Mouse (Mus musculus): ENCODE data around the gene Nucks1.
"Not testable (repeated sequence)": the region's sequence is repeated elsewhere in the genome, so short reads cannot be mapped to it uniquely, and the experiment has no call there.

Nucks1 gene

GRCm38 (mm10) chr1:131910001-131910648 is at the start of gene Nucks1:
Gene Nucks1 (plus strand): TSS chr1:131910534.
- peak; percentile 99 for DNase-seq (ENCODE audit: low read depth, low spot score)

GRCm38 (mm10) chr1:131861811-131862210 is 48.5 kb upstream of the Nucks1 start:
- no peak for DNase-seq (ENCODE audit: low read depth, low spot score)

- no peak for DNase-seq (ENCODE audit: low read depth, low spot score)
Measured at GRCm38 (mm10) chr1:131865596-131865995, 44.7 kb upstream of the Nucks1 start.

GRCm38 (mm10) chr1:131866304-131866999 is 43.9 kb upstream of the Nucks1 start:
- DNase-seq (ENCODE audit: low read depth, low spot score) = no peak

GRCm38 (mm10) chr1:131867093-131867945 is 43.0 kb upstream of the Nucks1 start, which contains the start of gene Rab29:
Gene Rab29 (plus strand): TSS chr1:131867224.
- peak; percentile 82 for DNase-seq (ENCODE audit: low read depth, low spot score)

- DNase-seq (ENCODE audit: low read depth, low spot score) = no peak
Measured at GRCm38 (mm10) chr1:131867946-131868290, 42.4 kb upstream of the Nucks1 start.

GRCm38 (mm10) chr1:131869561-131869960 is 40.8 kb upstream of the Nucks1 start:
- DNase-seq (ENCODE audit: low read depth, low spot score) = no peak

GRCm38 (mm10) chr1:131872856-131873255 is 37.5 kb upstream of the Nucks1 start:
- DNase-seq (ENCODE audit: low read depth, low spot score) = no peak

- no peak for DNase-seq (ENCODE audit: low read depth, low spot score)
Measured at GRCm38 (mm10) chr1:131879816-131880215, 30.5 kb upstream of the Nucks1 start.

GRCm38 (mm10) chr1:131882787-131883186 is 27.5 kb upstream of the Nucks1 start:
- DNase-seq (ENCODE audit: low read depth, low spot score) = no peak

- DNase-seq (ENCODE audit: low read depth, low spot score) = no peak
Measured at GRCm38 (mm10) chr1:131886173-131886572, 24.2 kb upstream of the Nucks1 start.

- no peak for DNase-seq (ENCODE audit: low read depth, low spot score)
Measured at GRCm38 (mm10) chr1:131886641-131887040, 23.7 kb upstream of the Nucks1 start.

- DNase-seq (ENCODE audit: low read depth, low spot score) = peak; percentile 78
Measured at GRCm38 (mm10) chr1:131890043-131890658, 20.2 kb upstream of the Nucks1 start.

GRCm38 (mm10) chr1:131891436-131891835 is 18.9 kb upstream of the Nucks1 start:
- no peak for DNase-seq (ENCODE audit: low read depth, low spot score)

- DNase-seq (ENCODE audit: low read depth, low spot score) = no peak
Measured at GRCm38 (mm10) chr1:131902679-131903078, 7.7 kb upstream of the Nucks1 start.

GRCm38 (mm10) chr1:131903251-131903650 is 7.1 kb upstream of the Nucks1 start:
- no peak for DNase-seq (ENCODE audit: low read depth, low spot score)

GRCm38 (mm10) chr1:131905497-131905896 is 4.8 kb upstream of the Nucks1 start:
- DNase-seq (ENCODE audit: low read depth, low spot score) = no peak

- DNase-seq (ENCODE audit: low read depth, low spot score) = no peak
Measured at GRCm38 (mm10) chr1:131908456-131908855, 1.9 kb upstream of the Nucks1 start.

GRCm38 (mm10) chr1:131909236-131909635 is 1.1 kb upstream of the Nucks1 start:
- DNase-seq (ENCODE audit: low read depth, low spot score) = not testable (repeated sequence)

- peak; percentile 58 for DNase-seq (ENCODE audit: low read depth, low spot score)
Measured at GRCm38 (mm10) chr1:131910674-131911558, 582 bp downstream of the Nucks1 start.

DNA sequence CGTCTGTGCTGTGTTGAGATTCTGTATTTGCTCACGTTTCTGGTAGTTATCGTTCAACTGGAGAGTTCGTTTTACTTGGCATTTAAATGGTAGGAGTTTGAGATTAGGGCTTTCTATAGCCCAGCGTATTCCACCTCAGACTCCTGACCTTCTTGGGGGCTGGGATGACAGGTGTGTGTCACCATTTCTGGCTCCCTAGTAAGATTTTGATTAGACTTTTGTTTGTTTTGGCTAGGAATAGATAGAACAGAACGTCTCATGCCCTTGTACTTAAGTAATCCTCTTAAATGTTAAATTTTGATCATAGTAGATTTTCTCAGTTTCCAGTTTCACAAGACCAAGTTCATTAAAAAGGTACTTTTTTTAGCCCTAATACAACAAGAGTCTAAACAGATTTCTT is 7.3 kb downstream of the Nucks1 start:
- DNase-seq (ENCODE audit: low read depth, low spot score) = no peak
